Mouse (Mus musculus) retina, postnatal 7 days (tissue): ENCODE results near the gene Sema7a.
A peak's percentile ranks its signal among the peaks of the same experiment; 100 is the strongest.

Source experiments
- DNase-seq: peaks from one replicate; pipeline ENCODE4 v3.0.0-alpha.2; 2012; ENCODE audit warnings: low read depth, low spot score

Gene Sema7a

DNA sequence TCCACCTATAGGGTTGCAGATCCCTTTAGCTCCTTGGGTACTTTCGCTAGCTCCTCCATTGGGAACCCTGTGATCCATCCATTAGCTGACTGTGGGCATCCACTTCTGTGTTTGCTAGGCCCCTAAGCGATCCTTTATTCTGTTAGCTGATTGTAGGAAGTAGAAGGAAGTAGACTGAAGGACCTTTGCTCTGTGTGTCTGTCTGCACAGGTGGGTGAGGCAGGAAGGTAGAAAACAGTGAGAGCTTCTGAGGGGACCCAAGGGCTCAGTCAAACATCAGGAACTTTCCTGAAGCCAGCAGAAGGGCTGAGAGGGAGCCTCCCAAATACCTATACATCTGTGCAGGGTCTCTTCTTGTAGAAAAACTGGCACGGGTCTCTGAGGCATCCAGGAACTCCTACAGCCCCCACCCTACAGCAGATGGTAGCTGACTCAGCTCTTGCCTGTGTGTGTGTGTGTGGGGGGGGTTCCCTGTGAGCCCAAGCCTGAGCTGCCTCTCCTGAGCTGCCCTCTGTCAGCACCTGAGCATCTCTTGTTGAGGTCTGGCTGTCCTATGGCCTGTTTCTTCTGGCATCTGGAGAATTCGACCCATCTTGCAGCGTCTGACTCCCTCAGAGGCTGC is 35.4 kb downstream of the Sema7a start:
- no peak for DNase-seq

DNA sequence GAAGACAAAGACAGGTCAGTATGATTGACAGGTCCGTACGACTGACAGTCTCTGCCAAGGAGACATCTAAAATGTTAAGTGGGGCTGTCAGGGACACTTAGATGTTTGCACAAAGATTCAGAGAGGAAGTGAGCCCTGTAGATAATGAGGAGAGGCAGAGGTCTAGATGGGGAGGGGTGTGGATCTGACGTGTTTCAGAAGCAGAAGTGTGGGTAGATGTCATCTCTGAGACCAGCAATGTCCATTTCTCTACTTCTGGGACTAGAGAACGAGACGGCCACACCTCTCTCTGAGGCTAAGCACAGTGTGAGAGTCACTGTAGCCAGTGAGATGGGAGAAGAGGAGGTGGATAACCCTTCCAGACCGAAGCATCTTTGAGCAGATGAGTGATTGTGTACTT is 38.1 kb downstream of the Sema7a start:
- DNase-seq: no peak

DNA sequence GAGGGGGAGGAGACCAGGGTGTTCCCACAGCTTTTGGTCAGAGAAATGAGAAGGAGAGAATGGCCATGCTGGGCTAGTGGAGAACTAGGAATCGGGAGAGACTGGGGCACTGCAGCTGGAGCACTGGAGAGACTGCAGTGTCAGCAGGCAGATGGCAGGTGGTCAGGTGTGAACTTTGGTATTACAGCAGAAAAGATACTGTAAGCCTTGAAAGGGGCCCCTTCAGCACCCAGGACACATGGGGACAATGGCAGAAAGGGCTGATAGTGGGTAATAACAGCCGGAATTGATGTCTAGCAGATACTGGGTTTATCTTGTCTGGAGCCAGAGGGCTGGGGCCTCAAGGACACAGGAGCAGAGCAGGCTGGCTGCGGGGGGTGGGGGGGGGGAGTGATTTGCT is 38.9 kb downstream of the Sema7a start:
- no peak for DNase-seq

DNA sequence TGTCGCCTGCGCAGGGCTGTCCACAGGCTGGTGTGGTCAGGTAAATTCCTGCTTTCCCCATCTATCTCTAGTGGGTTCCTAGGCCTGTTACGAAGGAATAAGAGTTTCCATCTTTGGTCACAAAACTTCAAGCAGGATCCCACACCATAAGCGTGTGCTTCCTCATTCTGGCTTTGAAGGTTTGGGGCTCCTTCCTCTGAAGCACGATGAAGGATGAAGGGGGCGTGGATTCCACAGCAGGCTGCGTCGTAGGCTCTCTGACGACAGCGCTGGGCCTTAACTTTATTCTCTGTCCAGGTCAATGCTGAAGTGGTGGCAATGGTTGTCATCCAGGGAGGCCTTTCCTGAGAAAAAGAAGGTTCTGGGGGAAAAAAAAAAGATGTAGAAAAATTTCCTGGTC is 40.7 kb downstream of the Sema7a start:
- no peak for DNase-seq

DNA sequence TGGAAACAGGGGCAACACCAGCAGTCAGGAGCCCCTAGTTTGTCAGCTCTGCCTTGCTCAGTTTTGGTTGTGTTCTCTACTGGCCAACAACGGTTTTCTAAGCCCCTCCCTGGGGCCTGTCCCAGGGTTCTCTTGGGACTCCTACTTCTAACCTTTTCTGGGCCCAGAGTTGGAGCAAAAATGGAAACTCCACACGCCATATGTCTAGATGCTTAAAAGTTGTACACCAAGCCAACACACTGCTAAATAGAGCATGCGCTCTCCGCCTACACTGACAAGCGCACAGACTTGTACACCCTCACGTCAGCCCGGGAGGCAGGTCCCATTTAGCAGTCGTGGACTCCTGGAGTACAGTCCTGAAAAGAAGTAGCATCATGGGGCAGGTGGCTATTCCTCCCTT is 45.4 kb downstream of the Sema7a start:
- no peak for DNase-seq

DNA sequence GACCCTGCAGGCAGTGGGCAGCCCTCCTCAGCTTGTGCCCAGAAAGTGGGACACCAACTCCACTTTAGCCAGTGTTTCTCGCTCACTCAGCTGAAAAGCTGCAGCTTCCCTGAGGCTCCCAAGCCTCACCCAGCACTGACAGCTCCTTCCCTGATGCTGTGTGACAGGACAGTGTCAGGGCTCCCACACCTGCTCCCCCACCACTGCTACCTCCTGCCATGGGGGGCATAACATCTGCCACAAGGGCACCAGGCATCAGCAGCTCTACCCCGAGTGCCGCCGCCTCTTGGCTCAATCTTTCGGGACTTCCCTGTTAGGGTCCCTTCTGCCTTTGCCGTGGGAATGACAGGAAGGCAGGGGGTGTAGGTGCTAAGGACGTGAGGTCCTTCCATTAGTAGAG is 46.4 kb downstream of the Sema7a start:
- no peak for DNase-seq

DNA sequence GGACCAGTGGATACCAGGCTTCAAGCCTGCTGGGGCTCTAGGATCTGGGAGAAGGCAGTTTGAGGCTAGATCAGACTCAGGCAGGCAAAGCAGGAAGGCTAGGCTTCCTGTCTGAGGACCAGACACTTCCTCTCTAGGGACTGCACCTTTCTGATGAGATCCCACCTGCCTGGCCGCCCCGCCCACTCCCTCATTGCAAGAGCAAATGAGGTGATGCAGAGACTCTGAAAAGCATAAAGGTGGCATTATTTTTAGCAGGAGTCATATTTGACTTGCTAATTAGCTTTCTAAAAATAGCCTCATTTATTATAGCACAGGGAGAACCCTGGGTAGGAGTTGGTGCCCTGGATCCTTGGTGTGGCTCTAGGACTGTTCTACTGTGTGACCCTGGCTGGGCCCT is 48.2 kb downstream of the Sema7a start:
- no peak for DNase-seq

DNA sequence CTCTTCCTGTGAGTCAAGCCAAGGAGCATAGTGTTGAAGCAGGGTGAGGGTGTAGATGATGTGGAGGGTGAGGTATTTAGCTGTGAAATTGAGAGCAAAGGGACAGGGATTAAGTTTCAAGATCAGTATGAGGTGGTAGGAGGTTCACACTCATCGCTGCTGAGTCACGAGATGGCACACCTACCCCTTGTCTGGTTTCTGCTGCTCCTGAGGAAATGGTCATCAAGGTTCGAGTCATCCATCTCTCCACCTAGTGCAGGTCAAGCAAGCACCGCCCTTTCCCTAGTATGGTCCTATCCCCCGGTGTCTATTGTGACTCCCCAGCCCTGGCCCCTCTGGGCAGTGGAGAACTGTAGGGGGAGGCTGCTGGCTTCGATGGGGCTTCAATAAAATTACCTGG is 49.4 kb downstream of the Sema7a start:
- no peak for DNase-seq

DNA sequence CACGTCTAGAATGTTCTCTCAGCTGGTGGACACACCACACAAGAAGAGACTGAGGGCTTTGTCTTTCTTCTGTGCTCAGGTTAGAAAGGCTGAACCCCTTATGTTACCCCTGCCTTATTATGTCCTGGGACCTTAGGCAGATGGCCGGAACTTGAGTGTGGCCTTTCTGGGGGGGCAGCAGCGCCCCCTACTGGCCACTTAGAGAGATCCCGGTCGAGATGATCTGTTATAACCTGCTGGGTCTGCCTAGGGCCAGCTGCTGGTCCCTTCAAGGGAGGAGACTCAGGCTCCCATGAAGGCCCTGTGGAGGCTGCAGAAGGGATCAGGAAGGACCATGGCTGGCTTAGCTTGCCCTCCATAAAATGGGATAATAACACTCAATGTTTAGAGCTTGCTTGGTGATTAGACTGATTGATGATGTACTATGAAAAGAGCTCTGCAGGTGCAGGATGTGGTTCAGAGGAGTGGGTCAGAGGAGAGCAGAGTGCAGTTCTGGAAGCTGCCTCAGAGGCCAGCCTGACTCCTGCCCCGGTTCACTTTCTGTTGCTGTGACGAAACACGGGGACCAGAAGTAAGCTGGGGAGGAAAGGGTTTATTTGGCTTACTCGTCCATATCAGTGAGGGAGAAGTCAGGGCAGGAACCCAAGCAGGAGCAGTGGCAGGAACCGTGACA is 50.7 kb downstream of the Sema7a start:
- DNase-seq: peak; percentile 51

DNA sequence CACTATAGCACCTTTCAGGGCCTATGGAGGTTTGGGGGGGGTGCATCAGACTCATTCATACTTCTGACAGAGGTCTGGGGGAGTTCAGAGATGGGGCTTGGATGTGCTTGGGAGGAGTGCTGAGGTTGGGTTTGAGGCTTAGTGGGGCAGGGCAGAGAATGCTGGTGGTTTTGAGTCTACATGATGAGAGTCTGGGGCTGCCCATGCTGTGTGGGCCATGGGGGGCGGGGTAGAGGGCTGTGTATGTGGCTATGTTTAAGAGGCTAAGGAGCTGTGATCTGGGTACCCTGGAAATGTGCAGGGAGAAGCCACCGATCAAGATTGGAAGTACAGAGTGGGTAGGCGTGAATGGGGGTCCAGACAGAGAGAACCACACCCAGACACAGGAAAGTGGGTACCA is 52.1 kb downstream of the Sema7a start:
- DNase-seq: no peak

DNA sequence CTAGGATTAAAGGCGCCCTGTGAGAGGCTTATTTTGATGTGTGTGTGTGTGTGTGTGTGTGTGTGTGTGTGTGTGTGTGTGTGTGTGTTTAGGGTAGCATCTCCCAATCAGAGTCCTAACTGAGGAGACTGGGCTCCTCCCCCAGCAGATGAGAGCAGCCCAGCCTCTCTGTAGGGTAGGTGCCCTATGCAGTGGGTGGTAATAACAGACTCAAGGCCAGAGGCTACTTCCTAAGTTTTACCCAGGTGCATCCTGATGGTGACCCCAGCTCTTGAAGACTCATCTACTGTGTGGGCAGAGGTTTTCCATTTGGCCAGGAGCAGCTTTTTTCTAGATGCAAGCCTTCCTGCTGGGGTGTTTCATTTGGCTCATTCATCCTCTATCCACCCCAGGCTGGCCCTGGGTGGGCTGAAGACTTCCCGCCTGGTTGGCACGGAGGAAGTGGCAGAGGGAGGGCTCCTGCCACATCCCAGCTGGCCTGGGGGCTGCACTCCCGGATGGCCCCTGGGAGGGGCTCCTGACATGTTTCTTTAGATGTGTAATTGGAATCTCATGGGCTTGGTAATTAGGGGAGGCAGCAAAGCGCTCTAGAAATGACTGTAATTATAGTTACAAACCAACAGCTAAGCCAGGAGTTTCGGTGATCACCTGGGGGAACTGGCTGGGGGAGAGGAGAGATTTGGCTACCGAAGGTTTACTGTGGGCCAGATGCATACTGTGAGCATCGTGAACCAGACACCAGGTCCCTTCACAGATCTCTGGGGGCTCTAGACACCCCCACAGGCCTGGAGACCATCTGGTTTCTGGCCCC is 53.1 kb downstream of the Sema7a start:
- no peak for DNase-seq

DNA sequence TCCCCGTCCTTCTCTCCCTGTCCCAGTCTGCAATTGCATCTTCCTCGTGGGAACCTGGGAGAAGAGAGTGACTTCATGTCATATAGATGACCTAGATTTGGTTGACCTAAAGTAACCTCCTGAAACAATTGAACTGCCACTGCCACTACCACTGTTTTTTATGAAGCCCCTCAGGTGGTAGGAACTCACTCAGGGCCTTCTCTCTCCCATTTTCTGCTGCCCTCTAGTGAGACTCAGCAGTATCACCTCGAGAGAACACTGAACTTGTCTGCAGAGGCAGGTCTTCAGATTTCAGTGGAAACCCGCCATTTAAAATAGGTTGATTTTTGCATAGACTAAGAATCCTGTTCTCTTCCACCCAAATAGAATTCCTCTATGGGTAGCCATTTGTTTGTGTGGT is 55.4 kb downstream of the Sema7a start:
- DNase-seq: peak; percentile 58

DNA sequence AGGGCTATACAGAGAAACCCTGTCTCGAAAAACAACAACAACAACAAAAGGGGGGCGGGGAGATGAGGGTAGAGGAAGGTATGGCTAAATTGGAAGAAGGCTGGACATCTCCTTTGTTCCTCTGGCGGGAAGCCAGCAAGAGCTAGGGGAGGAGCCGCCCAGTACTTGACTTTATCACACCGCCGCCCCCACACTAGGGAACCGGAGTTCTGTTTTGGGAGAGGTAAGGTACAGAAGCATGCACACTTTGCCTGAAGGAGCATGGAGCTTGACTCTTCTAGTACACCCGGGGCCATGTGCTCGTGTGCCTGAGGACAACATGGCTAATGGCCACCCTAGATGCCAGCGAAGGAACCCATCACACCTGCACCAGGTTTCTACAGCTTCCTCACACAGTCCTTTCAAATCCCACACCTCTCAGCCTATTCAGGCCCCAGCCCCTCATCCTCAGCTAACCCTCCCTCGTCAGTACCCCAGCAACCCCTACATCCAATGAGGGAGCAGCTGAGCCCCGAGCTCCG is 57.7 kb downstream of the Sema7a start:
- DNase-seq: no peak

DNA sequence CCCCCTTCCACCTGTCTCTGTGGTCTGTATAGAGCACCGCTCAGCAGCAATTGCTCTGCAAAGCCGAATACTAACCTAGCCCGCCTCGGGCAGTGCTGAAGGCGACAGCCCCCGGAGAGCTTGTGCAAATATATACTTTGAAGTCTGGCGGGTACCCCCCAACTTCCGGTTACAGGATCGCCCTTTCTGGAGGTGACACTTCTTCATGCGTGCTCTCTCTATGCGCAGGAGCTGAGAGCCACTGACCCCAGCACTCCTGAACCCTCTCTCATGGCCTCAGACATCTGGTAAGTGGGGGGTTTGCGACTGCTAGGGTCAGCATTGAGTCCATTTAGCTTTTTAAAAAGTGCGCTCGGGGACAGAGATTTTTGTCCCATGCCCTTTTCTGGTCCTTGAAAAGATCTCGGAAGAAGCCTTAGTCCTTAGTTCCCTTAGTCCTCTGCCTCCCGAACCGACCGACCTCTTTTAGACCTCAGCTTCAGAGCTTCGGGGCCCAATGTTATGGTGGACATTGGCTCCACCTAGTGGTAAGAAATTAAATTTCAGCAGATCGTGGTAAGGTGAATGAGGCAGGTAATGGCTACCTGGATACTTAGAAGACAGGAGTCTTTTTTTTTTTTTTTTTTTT is 58.2 kb downstream of the Sema7a start:
- peak; percentile 74 for DNase-seq

DNA sequence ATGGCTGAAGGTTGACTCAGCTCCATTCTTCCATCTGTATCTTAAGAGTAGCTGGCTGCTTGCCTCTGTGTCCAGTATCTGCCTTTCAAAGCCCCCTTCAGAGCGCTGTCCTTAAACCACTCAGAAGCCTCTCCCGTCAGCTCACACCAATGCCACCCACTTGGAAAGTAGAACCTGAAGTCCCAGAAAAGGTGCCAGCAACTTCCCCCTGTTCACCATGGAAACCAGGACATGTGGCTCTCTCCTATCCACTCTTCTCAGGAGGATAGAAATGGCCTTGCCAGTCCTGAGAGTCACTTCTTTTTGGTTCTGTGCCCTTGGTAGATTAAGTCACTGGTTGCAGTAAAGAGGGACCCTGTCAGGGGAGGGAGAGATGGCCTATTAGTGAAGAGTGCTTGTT is 58.8 kb downstream of the Sema7a start:
- no peak for DNase-seq

DNA sequence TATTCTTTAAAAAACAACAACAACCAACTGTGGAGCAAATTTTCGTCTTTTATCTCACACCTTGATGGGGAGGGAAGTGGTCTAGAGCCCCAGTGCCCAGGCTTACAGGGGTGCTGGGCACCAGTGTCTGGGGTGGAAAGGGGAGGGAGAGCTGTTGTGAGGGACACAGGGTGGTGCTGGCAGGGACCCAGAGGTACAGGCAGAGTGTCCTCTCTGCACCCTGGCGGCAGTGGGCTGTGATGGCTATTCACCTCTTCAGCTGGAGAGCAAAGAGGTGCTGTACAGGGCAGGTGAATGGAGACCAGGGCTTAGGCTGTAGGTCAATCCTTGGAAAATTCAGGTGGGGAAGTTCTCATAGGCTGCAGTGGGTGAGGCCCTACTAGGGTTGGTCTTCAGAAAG is 59.8 kb downstream of the Sema7a start:
- DNase-seq: no peak

DNA sequence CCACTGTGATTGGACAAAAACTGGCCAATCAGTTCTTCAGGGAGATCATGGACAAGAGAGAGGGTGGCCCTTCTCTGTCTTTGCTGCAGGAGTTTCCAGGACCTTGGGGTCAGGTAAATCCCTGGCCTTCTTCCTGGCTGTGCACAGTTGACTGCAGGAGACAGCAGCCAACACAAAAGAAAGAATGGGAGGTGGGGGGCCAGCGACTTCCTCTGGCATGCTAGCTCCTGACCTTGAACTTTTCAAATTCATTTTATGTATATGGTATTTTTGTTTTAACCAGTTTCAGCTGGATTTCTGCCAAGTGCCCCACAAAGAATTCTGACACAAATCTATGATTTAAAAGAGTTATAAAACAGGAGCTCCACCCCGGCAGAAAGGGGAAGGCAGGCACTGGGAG is 63.4 kb downstream of the Sema7a start:
- DNase-seq: no peak

DNA sequence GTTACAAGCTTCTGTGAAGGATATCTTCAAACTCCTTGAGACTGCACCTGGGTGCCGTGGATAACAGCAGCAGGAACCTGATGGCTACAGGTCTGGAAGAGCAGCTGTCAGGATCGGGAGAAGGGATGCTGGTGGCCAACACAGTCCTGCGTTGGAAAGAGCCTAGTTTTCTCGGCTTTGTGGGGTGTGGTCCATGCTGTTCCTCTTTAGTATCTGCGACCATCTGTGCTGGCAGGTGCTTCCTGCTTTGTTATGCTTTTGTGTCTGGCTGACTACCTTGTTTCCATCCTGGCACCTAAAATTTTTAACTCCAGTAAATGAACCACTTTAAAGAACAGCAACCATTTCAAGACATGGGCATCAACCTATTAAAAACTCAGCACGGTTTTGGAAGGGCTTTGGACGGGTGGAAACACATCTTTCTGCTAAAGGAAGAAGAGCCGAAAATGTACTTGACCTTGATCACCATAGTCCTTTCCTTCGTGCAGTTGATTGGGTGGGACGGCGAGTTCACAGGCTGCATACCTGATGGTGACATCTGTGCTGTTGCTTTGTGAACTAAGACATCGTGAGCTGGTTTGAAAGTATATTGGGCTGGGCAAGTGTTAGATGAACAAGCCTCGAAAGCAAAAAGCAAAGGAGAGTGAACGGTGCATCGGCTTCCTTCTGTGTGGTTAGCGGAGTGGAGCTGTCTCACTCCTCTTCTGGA is 66.0 kb downstream of the Sema7a start, which contains the start of gene Cyp11a1:
Gene Cyp11a1 (plus strand): TSS at position 659 of the 709 bp plus-strand sequence.
- no peak for DNase-seq

DNA sequence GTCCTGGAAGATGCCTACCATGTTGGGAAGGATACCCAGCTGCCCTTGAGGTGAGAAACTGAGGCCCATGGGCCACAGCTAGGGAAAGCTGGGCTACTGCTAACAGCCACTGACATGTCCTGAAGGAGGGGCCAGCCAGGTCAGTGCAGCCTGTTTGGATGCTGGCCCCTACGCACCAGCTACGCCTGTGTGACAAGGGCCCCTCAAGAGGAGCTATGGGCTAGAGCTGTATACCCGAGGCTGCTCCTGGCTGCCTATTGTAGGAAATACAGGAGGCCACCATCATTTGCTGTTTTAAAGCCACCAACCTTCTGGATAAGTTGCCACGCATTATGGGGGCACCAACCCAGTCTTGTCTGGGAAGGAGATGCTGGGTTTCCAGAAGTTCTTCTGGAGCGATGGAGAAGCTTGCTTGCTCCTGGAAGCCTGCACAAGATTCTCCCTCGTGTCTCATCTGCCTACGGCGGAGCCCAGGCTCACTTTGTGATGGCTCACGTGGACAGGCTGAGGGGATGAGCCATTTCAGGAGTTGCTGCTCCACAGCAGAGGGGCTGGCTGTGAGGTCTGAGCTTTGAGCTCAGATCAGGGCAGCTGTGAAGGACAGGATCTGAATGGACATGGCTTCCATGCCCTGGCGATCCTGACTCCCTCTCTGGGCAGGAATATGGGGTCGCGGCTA is 68.6 kb downstream of the Sema7a start:
- no peak for DNase-seq

DNA sequence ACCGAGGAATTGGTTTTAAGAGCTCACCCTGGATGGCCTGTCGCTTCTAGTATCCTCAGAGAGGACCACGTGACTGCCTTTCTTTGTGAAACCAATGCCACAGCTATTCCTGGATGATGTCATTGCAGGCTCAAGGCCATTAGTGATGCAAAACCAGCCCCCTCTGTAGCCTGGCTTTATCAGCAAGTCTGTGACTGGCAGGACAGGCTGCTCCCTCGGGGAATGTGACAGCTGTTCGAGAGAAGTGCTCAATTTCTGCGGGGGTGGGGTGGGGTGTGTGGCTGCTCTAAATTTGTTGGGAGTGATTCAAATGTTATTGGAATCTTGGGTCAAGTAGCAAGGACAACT is 69.1 kb downstream of the Sema7a start:
- DNase-seq: peak; percentile 55

DNA sequence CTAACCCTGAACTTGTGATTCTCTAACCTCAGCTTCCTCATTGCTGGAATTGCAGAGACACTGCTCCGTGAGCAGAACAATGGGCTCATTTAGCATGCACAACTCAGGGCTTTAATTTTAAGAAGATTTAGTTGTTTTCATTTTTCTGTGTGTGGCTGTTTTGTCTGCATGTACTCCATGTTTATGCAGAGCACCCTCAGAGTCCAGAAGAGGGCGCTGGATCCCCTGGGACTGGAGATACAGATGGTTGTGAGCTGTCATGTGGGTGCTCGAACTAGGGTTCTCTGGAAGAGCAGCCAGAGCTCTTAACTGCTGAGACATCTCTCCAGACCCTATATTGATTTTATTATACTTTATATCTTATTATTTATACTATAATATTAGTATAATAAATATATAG is 69.7 kb downstream of the Sema7a start:
- no peak for DNase-seq
